10 mouse cellular contexts compared by ENCODE assay signal in the genomic region with DNA sequence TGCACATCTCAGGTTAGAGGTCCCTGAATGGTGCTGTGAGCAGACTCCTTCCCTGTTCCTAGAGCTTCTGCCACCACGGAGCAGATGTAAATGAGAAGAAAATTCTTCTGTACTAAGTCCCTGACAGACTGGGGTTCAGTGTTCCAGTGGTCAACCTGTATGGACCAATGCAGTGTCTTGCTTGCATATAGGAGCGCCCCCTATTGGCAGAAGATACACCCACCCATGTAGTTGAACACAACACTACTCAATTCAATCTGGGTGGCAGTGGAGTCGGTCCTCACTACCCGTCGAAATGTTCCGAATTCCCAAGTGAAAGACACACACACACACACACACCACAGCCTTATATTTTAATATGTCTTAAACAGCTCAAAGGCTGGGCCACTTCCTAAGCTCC.
DNase-seq lines count a peak whose midpoint lies in the region; ATAC-seq and TF ChIP-seq lines count a peak whose summit lies in the region.
"Had no signal": no experiment of that assay in that cellular context is flagged by ENCODE, and none has a peak within 500 bp of the region (broad histone marks: within the 10 kb centered on the region; RNA-seq: fewer than 3 reads in every experiment).

No protein-coding gene starts in this region.

- WGBS in forebrain, embryonic 16.5 days, result 77% methylated on average over 6 of the region's 6 CpGs

- H3K4me2 ChIP-seq in forebrain, embryonic 16.5 days (ENCODE audit: low read length), result no peak overlapping the region

- H3K9ac ChIP-seq in forebrain, embryonic 16.5 days (replicated peaks; ENCODE audit: low read depth, low read length), result no peak overlapping the region

- peak; percentile 38 for TF ChIP-seq CTCF in layer of hippocampus, adult 2 months (conservative IDR thresholded peaks at IDR 0.05)

- no peak overlapping the region for H3K27ac ChIP-seq in layer of hippocampus, adult 2 months
- H3K27ac ChIP-seq in forebrain, embryonic 16.5 days (ENCODE audit: low read length), result no peak overlapping the region

- no peaks in the 10 kb centered on the region for H3K36me3 ChIP-seq in forebrain, embryonic 16.5 days (ENCODE audit: control insufficient read depth, insufficient read depth)

- H3K4me3 ChIP-seq in layer of hippocampus, adult 2 months, result no peak overlapping the region
- no peak overlapping the region for H3K4me3 ChIP-seq in forebrain, embryonic 16.5 days (replicated peaks; ENCODE audit: low read length)

- no peaks in the 10 kb centered on the region for H3K9me3 ChIP-seq in forebrain, embryonic 16.5 days (ENCODE audit: control insufficient read depth, low read length)

- no peaks in the 10 kb centered on the region for H3K4me1 ChIP-seq in forebrain, embryonic 16.5 days (replicated peaks; ENCODE audit: control insufficient read depth, insufficient read depth, low read length)

- no peaks in the 10 kb centered on the region for H3K27me3 ChIP-seq in forebrain, embryonic 16.5 days (replicated peaks; ENCODE audit: control insufficient read depth, insufficient read depth, low read length)

- ATAC-seq in CD4-positive, CD25-positive, alpha-beta regulatory T cell, adult 4 months, result no peak
- ATAC-seq in forebrain, embryonic 16.5 days, result no peak

- peak; percentile 39 for DNase-seq in CD4-positive, CD25-positive, alpha-beta regulatory T cell, adult 2 months (ENCODE audit: low read depth, low spot score)
- DNase-seq in layer of hippocampus, adult 2 months (ENCODE audit: low spot score in 2 of 2), result no peak
- DNase-seq in layer of hippocampus, adult 18-20 months (ENCODE audit: low spot score in 2 of 2), result no peak
- DNase-seq in thymus, postnatal 36 days, result peak; percentile 2 to 8
- no peak for DNase-seq in thymus, postnatal 0 days (ENCODE audit: low spot score)
- no peak for DNase-seq in ovary, postnatal 10 days (ENCODE audit: low spot score)
- DNase-seq: embryo, embryonic 11 days; left cerebral cortex, postnatal 4 days had no signal

Comparison
In these comparisons a context has a peak if more than half of its experiments do, and no peak if none do; other contexts are left out.
1. DNase-seq: peak in CD4-positive, CD25-positive, alpha-beta regulatory T cell, adult 2 months (single experiment) and thymus, postnatal 36 days (2 of 2); none in layer of hippocampus, adult 2 months (0 of 2), layer of hippocampus, adult 18-20 months (0 of 2), thymus, postnatal 0 days (single experiment) and ovary, postnatal 10 days (single experiment).